Mouse (Mus musculus) heart, postnatal 0 days (tissue): Measurements from ENCODE around the gene Vmn1r192.

Source experiments
- CTCF ChIP-seq: IDR thresholded peaks from 2 replicates; pipeline ENCODE4 v1.5.1; 2016; ENCODE audit warnings: antibody characterized with exemption, control low read depth, low read depth
- EP300 ChIP-seq: IDR thresholded peaks from 2 replicates; pipeline ENCODE4 v1.6.1; 2016; ENCODE audit warnings: antibody characterized with exemption, low read depth

GRCm38 (mm10) chr13:22183869-22184268, 7.1 kb downstream of the Vmn1r192 start, which contains the start of gene Vmn1r191:
- TF ChIP-seq CTCF, result no peak
- no peak for TF ChIP-seq EP300
